Mouse (Mus musculus): ENCODE results near the gene Syt13. TPM values are rescaled to one million over a fixed set of nuclear protein-coding genes. Genes with fewer than 3 reads are reported as not detected.

Gene Syt13
- polyA plus RNA-seq, 1 experiment from 2014 or later = 31.9 TPM

GRCm38 (mm10) chr2:92991976-92992375, 77.1 kb downstream of the Syt13 start:
- 94% methylated on average over 5 of the region's 5 CpGs for WGBS
- ATAC-seq (ENCODE audit: low read depth) = no peak
- H3K9ac ChIP-seq (replicated peaks; ENCODE audit: low read depth, low read length) = no peak overlapping the region

GRCm38 (mm10) chr2:93005028-93005427, 90.1 kb downstream of the Syt13 start:
- Histone ChIP-seq H3K4me1 (ENCODE audit: control insufficient read depth, insufficient read depth, low read length) (no peaks in the 10 kb centered on the region), H3K27ac (ENCODE audit: low read depth, low read length) (no peak overlapping the region), H3K4me3 (ENCODE audit: low read depth, low read length) (no peak overlapping the region), H3K4me2 (ENCODE audit: low read depth, low read length) (no peak overlapping the region), H3K9me3 (ENCODE audit: control insufficient read depth, low read length) (no peaks in the 10 kb centered on the region), H3K36me3 (ENCODE audit: control insufficient read depth, insufficient read depth, low read length) (no peaks in the 10 kb centered on the region), H3K27me3 (ENCODE audit: control insufficient read depth, insufficient read depth, low read length) (no peaks in the 10 kb centered on the region), H3K9ac (replicated peaks; ENCODE audit: low read depth, low read length) (no peak overlapping the region)
- 24% methylated on average over 4 of the region's 4 CpGs for WGBS
- ATAC-seq (ENCODE audit: low read depth) = no peak

More at GRCm38 (mm10) chr2:92991976-92992375, 77.1 kb downstream of the Syt13 start:
- Histone ChIP-seq H3K9me3 (ENCODE audit: control insufficient read depth, low read length) (no peaks in the 10 kb centered on the region), H3K4me3 (ENCODE audit: low read depth, low read length) (no peak overlapping the region), H3K27me3 (ENCODE audit: control insufficient read depth, insufficient read depth, low read length) (no peaks in the 10 kb centered on the region), H3K36me3 (ENCODE audit: control insufficient read depth, insufficient read depth, low read length) (no peaks in the 10 kb centered on the region), H3K4me2 (ENCODE audit: low read depth, low read length) (no peak overlapping the region), H3K4me1 (ENCODE audit: control insufficient read depth, insufficient read depth, low read length) (0 out of 2 replicates have a peak, but pooled peaks cover 5% of the 10 kb centered on the region), H3K27ac (ENCODE audit: low read depth, low read length) (no peak overlapping the region)

Other genes with a start within 250 kb of the Syt13 start
- 1.8 TPM in 2 replicates for gene Prdm11, start 131.1 kb downstream of the Syt13 start, polyA plus RNA-seq (2014; fragmentation: Nextera tagmentation; extraction: Ambion mirVana)

All from neural tube, embryonic 14.5 days (tissue).